Mouse (Mus musculus): ENCODE results near the gene Itih2.

Gene Itih2

GRCm38 (mm10) chr2:10131296-10131695 lies at the start of gene Itih2:
Itih2 (minus strand) TSS chr2:10131396.
- DNase-seq (ENCODE audit: low spot score) = no peak

- no peak for DNase-seq (ENCODE audit: low spot score)
Observed at GRCm38 (mm10) chr2:10169991-10170390, 38.8 kb upstream of the Itih2 start.

- no peak for DNase-seq (ENCODE audit: low spot score)
Observed at GRCm38 (mm10) chr2:10168016-10168415, 36.8 kb upstream of the Itih2 start.

GRCm38 (mm10) chr2:10167283-10167682 lies 36.1 kb upstream of the Itih2 start:
- DNase-seq (ENCODE audit: low spot score) = no peak

GRCm38 (mm10) chr2:10166635-10167034 lies 35.4 kb upstream of the Itih2 start:
- DNase-seq (ENCODE audit: low spot score) = no peak

- no peak for DNase-seq (ENCODE audit: low spot score)
Observed at GRCm38 (mm10) chr2:10162011-10162410, 30.8 kb upstream of the Itih2 start.

- DNase-seq (ENCODE audit: low spot score) = no peak
Observed at GRCm38 (mm10) chr2:10157184-10157583, 26.0 kb upstream of the Itih2 start.

- DNase-seq (ENCODE audit: low spot score) = peak; percentile 34
Observed at GRCm38 (mm10) chr2:10153201-10154075, 22.2 kb upstream of the Itih2 start, which contains the start of gene Itih5. Itih5 (plus strand) TSS chr2:10153571.

GRCm38 (mm10) chr2:10152590-10152989 lies 21.4 kb upstream of the Itih2 start:
- peak; percentile 2 for DNase-seq (ENCODE audit: low spot score)

- DNase-seq (ENCODE audit: low spot score) = no peak
Observed at GRCm38 (mm10) chr2:10147176-10147575, 16.0 kb upstream of the Itih2 start.

GRCm38 (mm10) chr2:10145514-10145913 lies 14.3 kb upstream of the Itih2 start:
- DNase-seq (ENCODE audit: low spot score) = no peak

GRCm38 (mm10) chr2:10142472-10143454 lies 11.6 kb upstream of the Itih2 start:
- DNase-seq (ENCODE audit: low spot score) = peak; percentile 78

GRCm38 (mm10) chr2:10140456-10140855 lies 9.3 kb upstream of the Itih2 start:
- DNase-seq (ENCODE audit: low spot score) = no peak

GRCm38 (mm10) chr2:10137320-10137719 lies 6.1 kb upstream of the Itih2 start:
- no peak for DNase-seq (ENCODE audit: low spot score)

- no peak for DNase-seq (ENCODE audit: low spot score)
Observed at GRCm38 (mm10) chr2:10133941-10134340, 2.7 kb upstream of the Itih2 start.

- DNase-seq (ENCODE audit: low spot score) = no peak
Observed at GRCm38 (mm10) chr2:10132128-10132527, 932 bp upstream of the Itih2 start.

- DNase-seq (ENCODE audit: low spot score) = no peak
Observed at GRCm38 (mm10) chr2:10130341-10130990, 730 bp downstream of the Itih2 start.

- DNase-seq (ENCODE audit: low spot score) = no peak
Observed at GRCm38 (mm10) chr2:10128571-10128970, 2.6 kb downstream of the Itih2 start.

GRCm38 (mm10) chr2:10127471-10127870 lies 3.7 kb downstream of the Itih2 start:
- DNase-seq (ENCODE audit: low spot score) = no peak

- no peak for DNase-seq (ENCODE audit: low spot score)
Observed at GRCm38 (mm10) chr2:10126122-10126521, 5.1 kb downstream of the Itih2 start.

GRCm38 (mm10) chr2:10121826-10122225 lies 9.4 kb downstream of the Itih2 start:
- no peak for DNase-seq (ENCODE audit: low spot score)

- DNase-seq (ENCODE audit: low spot score) = no peak
Observed at GRCm38 (mm10) chr2:10119276-10119675, 11.9 kb downstream of the Itih2 start.
